Mouse (Mus musculus) liver, embryonic 14.5 days (tissue): ENCODE data around the gene Tsc22d1. TPM values are rescaled to one million over a fixed set of nuclear protein-coding genes. Genes with fewer than 3 reads are reported as not detected.

Experiments used
- ATAC-seq: fragments of 200-750 bp; cut with Nextera tagmentation; 2 replicates; pipeline ENCODE4 v1.8.0; 2017; ENCODE audit warnings: moderate number of reproducible peaks, mild to moderate bottlenecking, moderate library complexity; ENCODE audit not compliant: insufficient read depth
- DNase-seq, 3 experiments: peaks; one replicate each; pipeline ENCODE4 v3.0.0-alpha.2; 2012 to 2013; ENCODE audit warnings: low read depth in 3 of 3, low spot score in 3 of 3
- H3K27ac ChIP-seq: fragments of 300-500 bp; sonication (generic); 2 replicates; pipeline ENCODE4 v1.5.1; 2014; ENCODE audit warnings: moderate library complexity, mild to moderate bottlenecking, control low read depth, inconsistent platforms
- H3K27me3 ChIP-seq: fragments of 300-500 bp; sonication (generic); 2 replicates; pipeline ENCODE4 v1.6.1; 2014; ENCODE audit warnings: mild to moderate bottlenecking, low read length, moderate library complexity; ENCODE audit not compliant: control insufficient read depth, insufficient read depth
- H3K36me3 ChIP-seq: fragments of 300-500 bp; sonication (generic); replicated peaks from 2 replicates; pipeline ENCODE4 v1.6.1; 2014; ENCODE audit warnings: low read depth; ENCODE audit not compliant: control insufficient read depth, insufficient read depth
- H3K4me1 ChIP-seq, 2 experiments: fragments of 200-500 bp in 1 of 2; fragments of 300-500 bp in 1 of 2; sonication (generic) in 1 of 2; replicated peaks; 2 replicates each; pipeline ENCODE4 v1.6.1; 2012 to 2014; ENCODE audit warnings: antibody characterized with exemption in 1 of 2, inconsistent platforms in 1 of 2, low read length in 1 of 2; ENCODE audit not compliant: control insufficient read depth in 2 of 2, insufficient read depth in 2 of 2
- H3K4me2 ChIP-seq: fragments of 300-500 bp; sonication (generic); 2 replicates; pipeline ENCODE4 v1.6.1; 2014; ENCODE audit warnings: low read depth, mild to moderate bottlenecking, control low read depth, moderate library complexity
- H3K4me3 ChIP-seq, 2 experiments: fragments of 200-500 bp in 1 of 2; fragments of 300-500 bp in 1 of 2; sonication (generic) in 1 of 2; 2 replicates each; pipeline ENCODE4 v1.5.1; 2012 to 2014; ENCODE audit warnings: low read depth in 2 of 2, low read length in 2 of 2, mild to moderate bottlenecking in 2 of 2, control low read depth in 1 of 2, inconsistent platforms in 1 of 2, moderate library complexity in 1 of 2; ENCODE audit not compliant: insufficient read depth in 1 of 2
- H3K9ac ChIP-seq: fragments of 300-500 bp; sonication (generic); replicated peaks from 2 replicates; pipeline ENCODE4 v1.6.1; 2014; ENCODE audit warnings: mild to moderate bottlenecking, control low read depth, moderate library complexity
- H3K9me3 ChIP-seq: fragments of 300-500 bp; sonication (generic); 2 replicates; pipeline ENCODE4 v1.6.1; 2016; ENCODE audit warnings: low read length, mixed read lengths; ENCODE audit not compliant: control insufficient read depth
- CTCF ChIP-seq: IDR thresholded peaks from 2 replicates; pipeline ENCODE4 v1.5.1; 2016; ENCODE audit warnings: antibody characterized with exemption, low read depth, control low read depth
- EP300 ChIP-seq: IDR thresholded peaks from 2 replicates; pipeline ENCODE4 v1.6.1; 2016; ENCODE audit warnings: antibody characterized with exemption, low read depth
- WGBS: fragments of 180-500 bp; shearing (Covaris S2); extraction: QIAGEN DNeasy Blood & Tissue Kit; methylation state at CpG from one replicate; pipeline ENCODE4 v1.1.7; 2014; ENCODE audit not compliant: insufficient replicate concordance; 5-methylcytosine and 5-hydroxymethylcytosine counted together
- polyA plus RNA-seq, 2 experiments: library from polyadenylated mRNA; depleted of rRNA in 1 of 2; stranded (reverse) in 1 of 2; unstranded in 1 of 2; fragments of >200 nt; fragmentation: Nextera tagmentation in 1 of 2; extraction: Ambion mirVana in 1 of 2; gene quantifications; 2 replicates each; pipeline versions ENCODE4 v1.2.1 to v1.2.3; 2012 to 2014

Gene Tsc22d1
- polyA plus RNA-seq, 2 experiments: 61.3 to 115 TPM

- DNase-seq (no peak), ATAC-seq (no peak)
- Histone ChIP-seq H3K27me3 (no peaks in the 10 kb centered on the region), H3K4me1 (peaks cover 20 to 38% of the 10 kb centered on the region in 2 experiments), H3K9me3 (no peaks in the 10 kb centered on the region), H3K9ac (no peak overlapping the region), H3K36me3 (no peaks in the 10 kb centered on the region), H3K4me3 (no peak overlapping the region), H3K27ac (no peak overlapping the region), H3K4me2 (no peak overlapping the region)
- no peak for TF ChIP-seq EP300
- no peak for TF ChIP-seq CTCF
- WGBS: 70% methylated on average over 6 of the region's 6 CpGs
Measured at GRCm38 (mm10) chr14:76526467-76526866, 111.7 kb downstream of the Tsc22d1 start.

- DNase-seq (no peak), ATAC-seq (no peak)
- Histone ChIP-seq H3K4me1 (peaks cover 27 to 42% of the 10 kb centered on the region in 2 experiments), H3K27me3 (no peaks in the 10 kb centered on the region), H3K4me2 (no peak overlapping the region), H3K4me3 (no peak overlapping the region), H3K36me3 (no peaks in the 10 kb centered on the region), H3K9ac (no peak overlapping the region), H3K27ac (no peak overlapping the region), H3K9me3 (no peaks in the 10 kb centered on the region)
- TF ChIP-seq CTCF (no peak), EP300 (no peak)
- WGBS: 89% methylated on average over 20 of the region's 20 CpGs
Measured at GRCm38 (mm10) chr14:76527030-76527719, 112.4 kb downstream of the Tsc22d1 start.

- Histone ChIP-seq H3K27me3 (no peaks in the 10 kb centered on the region), H3K9ac (no peak overlapping the region), H3K36me3 (no peaks in the 10 kb centered on the region), H3K4me3 (no peak overlapping the region), H3K9me3 (no peaks in the 10 kb centered on the region), H3K4me2 (no peak overlapping the region), H3K4me1 (peaks cover 30 to 45% of the 10 kb centered on the region in 2 experiments), H3K27ac (no peak overlapping the region)
- DNase-seq (no peak), ATAC-seq (no peak)
- WGBS: 65% methylated on average over 9 of the region's 9 CpGs
- no peak for TF ChIP-seq EP300
- TF ChIP-seq CTCF: no peak
Measured at GRCm38 (mm10) chr14:76527758-76528313, 113.1 kb downstream of the Tsc22d1 start.

- Histone ChIP-seq H3K9me3 (no peaks in the 10 kb centered on the region), H3K27me3 (no peaks in the 10 kb centered on the region), H3K4me3 (no peak overlapping the region), H3K27ac (peak overlapping the region; percentile 27), H3K4me2 (no peak overlapping the region), H3K36me3 (no peaks in the 10 kb centered on the region), H3K4me1 (peaks cover 34 to 50% of the 10 kb centered on the region in 2 experiments), H3K9ac (no peak overlapping the region)
- TF ChIP-seq CTCF: no peak
- no peak for TF ChIP-seq EP300
- 66% methylated on average over 5 of the region's 5 CpGs for WGBS
- ATAC-seq: no peak
- DNase-seq: no peak
Measured at GRCm38 (mm10) chr14:76528641-76529040, 113.9 kb downstream of the Tsc22d1 start.

- DNase-seq: peak in 1 of 3 experiments; percentile 43
- H3K27ac ChIP-seq: peak overlapping the region; percentile 99
- H3K4me1 ChIP-seq: peaks cover 48 to 59% of the 10 kb centered on the region in 2 experiments
- TF ChIP-seq CTCF: no peak
- peak; percentile 44; the same call in 1 of the 2 replicates for TF ChIP-seq EP300
- no peaks in the 10 kb centered on the region for H3K27me3 ChIP-seq
- no peaks in the 10 kb centered on the region for H3K36me3 ChIP-seq
- WGBS: 50% methylated on average over 7 of the region's 7 CpGs
- H3K9ac ChIP-seq: peak overlapping the region; percentile 92
- peak overlapping the region in 1 of 2 experiments; percentile 10; a peak in 1 of 4 replicates for H3K4me3 ChIP-seq
- no peaks in the 10 kb centered on the region for H3K9me3 ChIP-seq
- peak overlapping the region; percentile 99 for H3K4me2 ChIP-seq
- ATAC-seq: 0 out of 2 replicates have a peak, but pooled peaks have one; percentile 10
Measured at GRCm38 (mm10) chr14:76531027-76531660, 116.4 kb downstream of the Tsc22d1 start.
